Mouse (Mus musculus): ENCODE results near the gene Rdh16f2.
"Not testable (repeated sequence)": the region's sequence is repeated elsewhere in the genome, so short reads cannot be mapped to it uniquely, and the experiment has no call there.

The Rdh16f2 gene

GRCm38 (mm10) chr10:127893163-127894022 is 27.1 kb downstream of the Rdh16f2 start:
- not testable (repeated sequence) for DNase-seq

- no peak for DNase-seq
Measured at GRCm38 (mm10) chr10:127896705-127897104, 30.4 kb downstream of the Rdh16f2 start.

- DNase-seq, result no peak
Measured at GRCm38 (mm10) chr10:127897506-127897905, 31.2 kb downstream of the Rdh16f2 start.

- no peak for DNase-seq
Measured at GRCm38 (mm10) chr10:127898218-127898617, 31.9 kb downstream of the Rdh16f2 start, which contains the start of gene Sdr9c7. TSS of gene Sdr9c7 (plus strand) at chr10:127898518.

- no peak for DNase-seq
Measured at GRCm38 (mm10) chr10:127899783-127900182, 33.5 kb downstream of the Rdh16f2 start.

- DNase-seq, result no peak
Measured at GRCm38 (mm10) chr10:127901751-127902150, 35.5 kb downstream of the Rdh16f2 start.

- DNase-seq, result no peak
Measured at GRCm38 (mm10) chr10:127903116-127903515, 36.8 kb downstream of the Rdh16f2 start.

- DNase-seq, result peak; percentile 9 to 38
Measured at GRCm38 (mm10) chr10:127904718-127905446, 38.6 kb downstream of the Rdh16f2 start.

- DNase-seq, result no peak
Measured at GRCm38 (mm10) chr10:127906138-127906537, 39.9 kb downstream of the Rdh16f2 start.

- DNase-seq, result no peak
Measured at GRCm38 (mm10) chr10:127907386-127907951, 41.2 kb downstream of the Rdh16f2 start.

GRCm38 (mm10) chr10:127915578-127915977 is 49.3 kb downstream of the Rdh16f2 start:
- DNase-seq, result no peak

- DNase-seq, result not testable (repeated sequence)
Measured at GRCm38 (mm10) chr10:127917183-127917582, 50.9 kb downstream of the Rdh16f2 start.

- no peak for DNase-seq
Measured at GRCm38 (mm10) chr10:127917651-127918050, 51.4 kb downstream of the Rdh16f2 start.

- no peak for DNase-seq
Measured at GRCm38 (mm10) chr10:127922241-127922640, 56.0 kb downstream of the Rdh16f2 start.

- no peak for DNase-seq
Measured at GRCm38 (mm10) chr10:127923024-127923423, 56.8 kb downstream of the Rdh16f2 start.

GRCm38 (mm10) chr10:127924597-127925378 is 58.5 kb downstream of the Rdh16f2 start:
- DNase-seq, result no peak
